Mouse (Mus musculus) myocyte (in vitro differentiated cells): ENCODE data around the gene Gm10392.

ENCODE experiments used
- MYOD1 ChIP-seq, 3 experiments: IDR thresholded peaks; one replicate each; pipeline ENCODE4 v1.6.1; 2011; ENCODE audit warnings: control low read depth in 2 of 3, low read depth in 2 of 3, mild to moderate bottlenecking in 2 of 3, moderate library complexity in 1 of 3; ENCODE audit not compliant: insufficient read length in 2 of 3, control insufficient read depth in 1 of 3
- POLR2A ChIP-seq: IDR thresholded peaks from one replicate; pipeline ENCODE4 v1.6.1; 2011; ENCODE audit warnings: low read depth, mild to moderate bottlenecking, control low read depth, moderate library complexity; ENCODE audit not compliant: insufficient read length
- TCF12 ChIP-seq: IDR thresholded peaks from one replicate; pipeline ENCODE4 v1.6.1; 2011; ENCODE audit warnings: mild to moderate bottlenecking, control low read depth; ENCODE audit not compliant: poor library complexity, insufficient read depth, severe bottlenecking
- USF1 ChIP-seq: IDR thresholded peaks from one replicate; pipeline ENCODE4 v1.6.1; 2011; ENCODE audit warnings: low read depth, mild to moderate bottlenecking, control low read depth, moderate library complexity

GRCm38 (mm10) chr11:77492311-77492871 is 26.6 kb downstream of the Gm10392 start:
- no peak for TF ChIP-seq POLR2A
- TF ChIP-seq USF1: no peak
- TF ChIP-seq MYOD1 (IDR thresholded peaks at IDR 0.05; ENCODE audit: control insufficient read depth in 1 of 3, insufficient read length in 2 of 3, low read depth in 2 of 3): no peak
- TF ChIP-seq TCF12: no peak
